Mouse (Mus musculus) frontal cortex, postnatal 25 days (tissue): Measurements from ENCODE around the gene Nanos1.

Experiments used
- DNase-seq, 2 experiments: peaks; one replicate each; pipeline ENCODE4 v3.0.0; 2022; ENCODE audit warnings: low spot score in 2 of 2

Gene Nanos1

DNA sequence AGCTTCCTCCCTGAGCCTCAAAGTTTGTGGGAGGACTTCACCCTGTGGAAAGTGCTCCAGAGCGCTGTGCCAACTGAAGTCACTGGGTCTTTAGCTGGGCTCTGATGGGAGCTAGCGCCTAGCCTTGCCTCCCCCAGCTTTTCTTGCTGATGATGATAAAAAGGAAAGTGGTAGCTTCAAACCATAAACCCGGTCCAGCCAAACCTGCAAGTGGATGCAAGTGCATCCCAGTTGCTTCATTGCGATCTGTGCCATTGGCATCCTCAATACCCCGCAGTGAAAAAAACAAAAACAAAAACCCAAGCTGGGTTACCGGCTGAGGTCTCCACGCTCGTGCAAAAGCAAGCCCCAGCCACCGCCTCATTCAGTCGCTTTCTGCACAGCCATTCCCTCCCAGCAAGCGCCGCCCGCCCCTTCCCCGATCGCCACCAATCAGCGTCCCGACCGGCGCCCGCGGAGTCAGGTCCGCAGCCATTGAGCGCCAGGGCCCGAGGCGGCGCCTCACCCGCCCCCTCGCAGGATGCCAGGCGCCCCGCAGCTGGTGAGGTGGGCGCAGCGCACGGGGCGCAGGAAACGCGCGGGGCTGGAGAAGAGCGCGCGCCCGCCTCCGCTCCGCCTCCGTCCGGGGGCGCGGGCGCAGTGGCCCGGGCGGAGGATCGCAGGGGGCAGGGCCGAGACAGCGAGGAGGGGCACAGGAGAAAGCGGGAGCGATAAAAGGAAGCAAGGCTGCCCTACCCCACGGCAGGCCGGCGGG, at the start of gene Nanos1:
TSS of gene Nanos1 (plus strand) at position 550 of the 754 bp plus-strand sequence.
- peak; percentile 73 to 84 for DNase-seq

DNA sequence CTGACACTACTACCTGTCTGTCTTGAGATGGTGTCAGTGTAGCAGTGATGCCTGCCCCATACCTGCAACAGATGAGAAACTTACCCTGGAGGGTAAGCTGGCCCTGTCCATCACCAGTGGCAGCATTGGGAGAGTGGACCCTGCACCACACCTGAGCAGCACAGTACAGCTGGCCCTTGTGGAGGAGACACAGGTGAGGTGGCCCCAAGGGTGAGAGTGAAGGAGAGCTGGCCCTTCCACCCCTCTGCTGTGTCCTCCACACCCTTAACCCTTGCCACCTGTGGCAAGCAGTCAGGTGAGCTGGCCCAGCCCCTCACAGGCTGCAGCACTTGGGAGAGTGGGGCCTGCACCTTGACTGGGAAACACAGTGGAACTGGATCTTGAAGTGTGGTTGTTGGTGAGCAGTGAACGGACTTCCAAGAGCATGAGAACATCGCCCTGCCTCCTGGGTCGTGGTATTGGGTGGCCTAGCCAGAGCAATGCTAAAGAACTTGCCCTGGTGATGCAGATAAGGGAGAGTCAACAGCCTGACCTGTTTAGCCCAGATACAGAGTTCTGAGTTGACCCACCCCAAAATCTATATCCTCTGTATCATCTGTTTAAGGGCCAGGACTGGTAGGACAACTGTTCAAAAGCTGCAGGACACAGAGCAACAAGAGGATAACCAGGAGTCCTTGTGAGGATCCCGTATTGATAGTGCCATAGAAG, 46.4 kb upstream of the Nanos1 start:
- DNase-seq = no peak

DNA sequence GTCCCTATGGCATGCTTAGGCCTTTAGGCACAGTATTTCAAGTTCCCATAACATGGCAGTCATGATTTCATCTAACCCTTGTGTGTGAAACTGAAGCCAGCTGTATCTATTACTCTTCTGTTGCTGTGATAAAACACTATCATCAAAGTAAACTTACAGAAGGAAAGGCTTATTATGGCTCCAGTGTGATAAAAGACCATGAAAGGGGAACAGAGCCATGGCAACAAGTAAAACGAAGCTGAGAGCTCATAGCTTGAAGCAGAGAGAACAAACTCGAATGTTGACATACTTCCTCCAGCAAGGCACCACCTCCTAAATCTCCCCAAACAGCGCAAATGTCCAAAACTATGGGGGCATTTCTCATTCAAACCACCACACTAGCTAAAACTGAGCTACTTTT, 45.6 kb upstream of the Nanos1 start:
- DNase-seq = no peak

DNA sequence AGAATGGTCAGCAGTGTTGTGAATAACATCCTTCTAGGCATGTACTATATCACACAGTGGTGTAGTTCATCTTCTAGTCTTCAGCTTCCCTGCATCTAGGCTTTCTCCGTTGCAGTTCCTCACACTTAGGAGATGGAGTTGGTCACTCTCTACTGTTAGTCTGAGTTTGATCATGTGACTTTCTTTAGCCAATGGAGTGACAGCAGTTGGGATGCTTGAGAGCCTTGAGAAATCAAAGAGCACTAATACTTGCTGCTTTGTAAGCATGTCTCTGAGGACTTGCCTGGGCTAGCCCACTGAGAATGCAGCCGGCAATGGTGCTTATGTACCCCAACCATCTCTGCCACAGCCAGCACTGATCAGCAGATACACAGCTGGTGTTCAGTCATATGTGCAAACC, 43.2 kb upstream of the Nanos1 start:
- DNase-seq = no peak

DNA sequence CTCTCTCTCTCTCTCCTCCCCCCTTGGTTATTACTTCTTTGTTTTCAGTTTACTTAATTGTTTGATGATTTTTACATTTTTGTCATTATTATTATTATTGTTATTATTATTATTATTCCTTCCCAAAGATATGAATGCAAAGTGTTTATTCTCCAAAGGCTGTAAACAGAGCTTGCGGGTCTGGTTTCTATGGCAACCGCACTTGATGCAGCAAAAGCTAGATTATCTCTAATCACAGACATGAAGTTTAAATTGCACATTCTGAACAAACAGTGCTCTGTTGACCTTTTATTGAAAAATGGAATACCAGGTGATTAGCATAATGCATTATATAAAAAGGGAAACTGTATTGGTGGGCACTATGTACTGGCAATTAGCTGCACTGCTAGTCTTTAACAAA, 39.4 kb upstream of the Nanos1 start:
- DNase-seq = no peak

DNA sequence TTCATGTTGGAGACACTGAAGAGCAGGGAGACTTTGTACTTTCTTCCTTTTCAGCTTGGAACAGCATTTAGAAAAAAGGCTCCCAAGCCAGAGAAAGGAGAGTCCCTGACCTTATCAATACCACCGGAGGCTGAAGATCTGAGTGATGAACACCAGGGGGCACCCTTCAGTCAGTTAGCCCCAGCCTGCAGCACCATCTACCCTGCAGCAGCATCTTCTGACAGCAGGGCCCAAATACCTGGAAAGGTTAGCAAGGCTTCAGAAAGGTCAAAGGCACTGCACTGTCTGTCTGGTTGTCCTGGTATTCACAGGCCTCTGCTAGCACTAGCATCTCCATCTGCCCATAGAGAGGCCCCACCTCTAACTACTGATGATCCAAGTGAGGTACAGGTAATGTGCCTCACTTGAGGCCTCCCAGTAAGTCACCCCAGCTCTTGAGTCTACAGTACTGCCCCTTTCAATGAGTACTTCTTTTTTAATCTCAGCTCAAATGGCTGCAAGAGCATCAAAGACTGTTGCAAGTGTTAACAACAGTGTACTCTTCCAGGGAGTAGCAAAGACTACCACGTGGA, 25.4 kb upstream of the Nanos1 start:
- DNase-seq = peak in 1 of 2 experiments; percentile 4

DNA sequence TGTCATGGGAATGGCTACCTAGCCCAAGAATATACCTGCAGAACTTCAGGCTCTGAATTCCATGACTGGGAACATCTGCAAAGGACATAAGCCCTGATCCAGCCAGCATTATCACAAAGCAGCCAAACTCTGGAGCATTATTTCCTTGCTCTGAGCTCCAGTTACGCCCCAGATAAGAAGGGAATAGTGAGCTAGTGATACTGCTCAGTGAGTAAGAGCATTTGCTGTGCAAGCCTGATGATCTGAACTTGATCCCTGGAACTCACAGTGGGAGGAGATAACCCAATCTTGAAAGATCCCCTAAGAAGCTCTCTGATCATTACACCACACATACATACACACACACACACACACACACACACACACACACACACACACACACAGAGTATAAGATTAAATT, 24.5 kb upstream of the Nanos1 start:
- DNase-seq = no peak

DNA sequence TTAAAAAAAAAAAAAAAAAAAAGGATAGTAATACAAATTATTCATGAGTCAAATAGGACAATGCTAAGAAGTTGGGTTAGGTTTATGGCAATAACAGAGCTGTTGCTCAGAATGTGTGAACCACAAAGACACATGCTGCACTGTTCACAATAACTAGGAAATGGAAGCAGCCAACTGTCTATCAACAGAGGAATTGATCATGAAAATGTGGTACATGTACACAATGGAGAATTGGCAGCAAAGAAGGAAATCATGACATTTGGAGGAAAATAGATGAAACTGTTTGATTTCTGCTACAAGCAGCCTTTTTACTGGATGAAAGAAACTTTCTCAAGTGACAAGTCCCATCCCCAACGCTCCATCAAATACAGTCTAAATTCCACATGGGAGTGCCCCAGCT, 23.8 kb upstream of the Nanos1 start:
- no peak for DNase-seq

DNA sequence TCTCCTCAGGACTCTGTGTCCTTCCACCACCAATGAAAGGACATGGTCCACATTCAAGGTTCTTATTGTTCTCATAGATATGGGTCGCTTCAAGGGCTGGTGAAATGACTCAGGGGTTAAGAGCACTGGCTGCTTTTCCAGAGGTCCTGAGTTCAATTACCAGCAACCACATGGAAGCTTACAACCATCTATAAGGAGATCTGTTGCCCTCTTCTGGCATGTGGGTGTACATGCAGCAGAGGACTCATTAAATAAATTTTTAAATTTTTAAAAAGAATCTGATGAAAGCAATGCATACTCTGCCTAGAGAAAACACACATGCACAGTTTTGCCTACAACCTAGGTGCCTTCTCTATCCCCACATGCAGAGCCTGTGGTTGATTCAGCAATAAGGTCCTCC, 15.2 kb upstream of the Nanos1 start:
- no peak for DNase-seq

DNA sequence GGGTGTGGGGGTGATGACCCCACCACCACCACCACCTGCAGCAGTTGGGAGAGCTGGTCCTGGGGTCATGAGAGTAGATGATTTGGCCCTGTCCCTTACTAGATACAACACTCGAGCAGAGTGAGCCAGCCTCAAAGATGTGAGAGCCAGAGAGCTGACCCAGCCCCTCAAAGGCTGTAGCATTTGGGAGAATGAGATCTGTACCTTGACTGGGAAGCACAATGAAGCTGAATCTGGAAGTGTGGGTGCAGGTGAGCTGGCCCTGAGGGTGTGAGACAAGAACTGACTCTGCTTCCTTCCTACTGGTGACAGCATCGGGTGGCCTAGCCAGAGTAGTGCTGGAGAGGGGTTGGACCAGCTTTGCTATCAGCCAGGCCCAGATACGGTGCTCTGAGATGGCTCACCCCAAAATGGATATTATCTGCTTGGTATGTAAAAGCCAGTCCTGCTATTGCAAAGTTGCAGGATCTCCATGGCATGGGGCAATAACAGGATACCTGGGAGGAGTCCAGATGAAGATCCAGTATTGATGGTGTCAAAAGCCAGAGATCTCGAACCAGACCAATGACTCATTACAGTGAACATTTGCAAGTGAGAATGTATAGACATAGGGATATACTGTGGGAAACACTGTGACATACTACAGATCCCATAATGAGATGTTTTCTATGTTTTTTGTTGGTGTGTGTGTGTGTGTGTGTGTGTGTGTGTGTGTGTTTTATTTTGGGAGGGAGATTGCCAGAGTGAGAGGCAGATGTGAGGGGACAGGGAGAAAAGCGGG, 11.8 kb upstream of the Nanos1 start:
- no peak for DNase-seq

DNA sequence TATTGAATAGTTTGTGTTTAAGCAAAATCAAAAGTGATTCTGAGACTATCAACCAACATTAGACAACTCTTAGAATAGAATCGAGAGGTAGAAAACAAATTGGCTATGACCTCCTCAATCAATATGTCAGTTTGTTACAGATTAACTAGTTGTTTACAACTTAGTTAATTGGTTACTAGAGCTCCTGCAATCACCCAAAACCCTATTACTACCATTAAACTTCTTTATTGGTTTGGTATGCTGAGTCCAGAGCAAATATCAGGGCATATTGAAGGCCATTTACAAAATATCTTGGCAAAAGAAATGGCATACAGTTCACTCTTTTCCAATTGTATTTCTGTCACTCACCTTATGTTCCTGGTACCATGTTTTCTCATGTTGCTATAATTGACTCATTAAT, 8.0 kb upstream of the Nanos1 start:
- no peak for DNase-seq

DNA sequence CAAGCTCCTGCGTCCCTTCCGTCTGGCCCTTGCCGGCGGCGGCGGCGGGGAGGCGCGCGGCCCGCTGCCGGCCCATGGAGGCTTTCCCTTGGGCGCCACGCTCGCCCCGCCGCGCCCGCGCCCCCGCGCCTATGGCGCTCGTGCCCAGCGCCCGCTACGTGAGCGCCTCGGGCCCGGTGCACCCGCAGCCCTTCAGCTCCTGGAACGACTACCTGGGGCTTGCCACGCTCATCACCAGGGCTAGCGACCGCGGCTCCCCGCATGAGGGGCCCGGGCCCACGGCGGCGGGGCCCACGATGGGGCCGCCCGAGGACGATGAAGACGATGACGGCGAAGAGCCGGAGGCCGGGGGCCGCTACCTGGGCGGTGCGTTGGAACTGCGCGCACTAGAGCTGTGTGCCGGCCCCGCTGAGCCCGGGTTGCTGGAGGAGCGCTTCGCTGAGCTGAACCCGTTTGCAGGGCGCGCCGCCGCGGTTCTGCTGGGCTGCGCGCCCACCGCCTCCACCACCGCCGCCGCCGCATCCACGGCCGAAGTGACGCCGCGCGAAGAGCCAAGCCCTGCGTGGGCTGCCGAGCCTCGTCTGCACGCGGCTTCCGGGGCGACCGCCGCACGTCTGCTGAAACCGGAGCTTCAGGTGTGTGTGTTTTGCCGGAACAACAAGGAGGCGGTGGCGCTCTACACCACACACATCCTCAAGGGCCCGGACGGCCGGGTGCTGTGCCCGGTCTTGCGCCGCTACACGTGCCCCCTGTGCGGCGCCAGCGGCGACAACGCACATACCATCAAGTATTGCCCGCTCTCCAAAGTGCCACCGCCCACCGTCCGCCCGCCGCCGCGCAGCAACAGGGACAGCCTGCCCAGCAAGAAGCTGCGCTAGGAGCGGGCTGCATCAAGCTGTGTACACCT, 658 bp downstream of the Nanos1 start:
- DNase-seq = peak; percentile 36 to 52

DNA sequence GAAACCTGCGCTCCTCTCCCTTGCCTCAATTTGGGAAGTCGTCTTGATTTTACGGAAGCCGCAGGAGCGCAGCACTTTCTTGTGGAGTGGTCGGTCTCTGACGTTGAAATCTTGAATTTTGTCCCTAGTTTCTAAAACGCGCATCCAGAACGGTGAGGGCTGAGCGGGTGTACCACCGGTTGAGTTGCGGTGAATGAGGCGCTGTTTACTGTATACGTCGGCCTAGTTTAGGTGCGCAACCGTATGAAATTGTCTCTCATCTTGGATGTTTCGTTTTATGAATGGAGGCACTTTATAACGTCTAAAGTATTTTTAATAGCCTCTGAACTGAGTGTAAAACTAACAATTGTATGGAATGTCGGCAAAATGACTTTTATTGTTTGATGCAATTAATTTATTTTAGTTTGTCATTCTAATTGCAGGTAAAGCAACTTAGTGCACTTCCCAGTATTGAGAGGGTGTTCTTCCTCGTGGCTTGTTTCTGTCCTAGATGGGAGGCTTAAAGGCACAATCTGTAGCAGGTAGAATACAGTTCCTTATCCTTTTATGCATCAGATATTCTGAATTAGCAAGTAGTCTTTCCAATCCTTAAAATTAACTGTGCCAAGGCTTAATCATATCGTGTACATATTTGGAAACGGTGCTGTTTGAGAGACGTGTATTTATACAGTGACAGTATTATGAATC, 1.5 kb downstream of the Nanos1 start:
- no peak for DNase-seq

DNA sequence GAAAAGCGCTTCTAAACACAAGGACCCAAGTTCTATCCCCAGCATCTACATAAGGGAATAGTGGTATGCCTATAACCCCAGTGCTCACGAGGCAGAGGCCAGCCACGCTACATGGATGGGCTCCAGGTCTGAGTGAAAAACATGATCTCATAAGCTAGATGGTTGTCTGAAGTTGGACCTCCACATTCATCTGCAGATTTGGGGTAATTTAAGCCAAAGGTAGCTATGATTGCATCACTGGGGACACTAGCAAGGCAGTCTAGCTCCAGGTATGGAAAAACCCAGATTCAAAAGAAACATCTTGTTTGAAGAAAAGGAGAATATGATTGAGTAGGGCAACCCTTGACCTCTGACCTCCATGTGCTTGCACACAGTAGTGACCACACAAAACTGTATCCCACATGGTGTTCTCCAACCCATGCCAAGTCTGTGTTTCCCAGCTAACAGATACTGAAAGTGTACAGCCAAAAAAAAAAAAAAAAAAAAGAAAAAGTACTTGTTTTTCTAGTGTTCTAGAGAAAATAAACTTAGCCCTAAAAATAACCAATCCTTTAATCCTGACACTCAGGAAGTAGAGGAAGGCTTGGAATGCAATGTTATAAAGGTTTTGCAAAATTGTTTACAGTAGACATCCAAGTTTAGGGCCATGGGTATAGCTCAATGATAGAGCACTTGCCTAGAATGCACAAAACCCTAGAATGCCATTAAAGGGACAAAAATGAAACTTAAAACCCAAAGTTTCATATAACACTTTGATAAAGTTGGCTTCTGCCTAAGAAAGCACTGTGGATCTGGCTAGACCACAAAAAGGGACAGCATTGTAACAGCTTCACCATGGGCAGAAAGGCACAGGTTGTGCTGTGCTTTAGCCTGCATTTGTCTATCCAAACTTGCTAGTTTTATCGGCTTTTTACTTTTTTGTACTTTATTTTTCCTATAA, 3.4 kb downstream of the Nanos1 start:
- no peak for DNase-seq

DNA sequence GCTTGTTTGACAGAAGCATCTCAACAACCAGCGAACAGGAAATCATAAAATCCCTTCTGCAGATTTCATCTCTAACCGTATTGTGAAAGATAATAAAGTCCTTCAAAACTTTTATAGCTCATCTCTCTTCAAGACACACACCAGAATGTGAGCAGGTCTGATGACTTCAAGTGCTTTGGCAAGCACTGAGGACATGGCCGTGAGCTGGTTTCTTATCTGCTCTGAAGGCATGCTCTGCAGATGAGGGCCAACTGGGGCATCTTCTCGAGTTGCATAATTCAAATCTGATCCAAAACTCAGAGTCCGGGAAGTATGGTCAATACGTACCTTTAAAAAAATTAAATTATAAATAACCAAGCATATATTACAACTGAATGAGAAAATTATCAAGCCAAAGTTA, 17.6 kb downstream of the Nanos1 start:
- DNase-seq = no peak

DNA sequence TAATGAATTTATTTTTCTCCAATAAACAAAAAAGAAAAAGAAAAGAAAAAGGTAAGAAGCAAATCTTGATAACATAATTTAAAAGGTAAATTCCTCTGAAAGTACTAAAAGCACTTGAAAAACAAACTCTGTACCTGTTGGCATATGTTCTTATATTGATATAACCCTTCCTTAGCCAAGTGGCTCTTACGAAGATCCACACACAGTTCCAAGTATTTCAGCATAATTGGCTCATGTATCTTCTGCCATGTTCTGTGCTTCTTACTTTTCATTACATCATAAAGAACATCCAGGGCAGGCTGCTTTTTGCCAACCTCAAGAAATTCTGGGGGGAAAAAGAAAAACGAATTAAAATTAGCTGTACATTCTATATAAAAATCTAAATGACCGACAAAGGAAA, 26.2 kb downstream of the Nanos1 start:
- no peak for DNase-seq

DNA sequence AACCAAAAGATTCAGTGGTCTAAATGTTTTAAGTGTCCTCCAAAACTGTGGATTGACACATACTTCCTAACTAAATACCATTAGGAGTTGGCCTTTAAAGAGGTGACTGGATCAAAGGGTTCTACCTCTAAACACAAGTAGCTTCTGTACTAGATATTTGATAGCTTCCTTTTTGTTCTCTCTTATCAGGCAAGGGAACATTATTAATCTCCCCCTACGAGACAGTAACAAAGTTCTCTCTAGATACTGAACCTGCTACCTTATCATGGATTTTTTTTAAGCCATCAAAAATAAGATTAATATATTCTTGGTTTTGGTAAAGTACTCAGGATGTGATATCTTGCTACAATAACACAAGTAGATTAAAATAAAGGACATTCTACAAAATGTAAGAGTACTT, 28.9 kb downstream of the Nanos1 start:
- DNase-seq = no peak

DNA sequence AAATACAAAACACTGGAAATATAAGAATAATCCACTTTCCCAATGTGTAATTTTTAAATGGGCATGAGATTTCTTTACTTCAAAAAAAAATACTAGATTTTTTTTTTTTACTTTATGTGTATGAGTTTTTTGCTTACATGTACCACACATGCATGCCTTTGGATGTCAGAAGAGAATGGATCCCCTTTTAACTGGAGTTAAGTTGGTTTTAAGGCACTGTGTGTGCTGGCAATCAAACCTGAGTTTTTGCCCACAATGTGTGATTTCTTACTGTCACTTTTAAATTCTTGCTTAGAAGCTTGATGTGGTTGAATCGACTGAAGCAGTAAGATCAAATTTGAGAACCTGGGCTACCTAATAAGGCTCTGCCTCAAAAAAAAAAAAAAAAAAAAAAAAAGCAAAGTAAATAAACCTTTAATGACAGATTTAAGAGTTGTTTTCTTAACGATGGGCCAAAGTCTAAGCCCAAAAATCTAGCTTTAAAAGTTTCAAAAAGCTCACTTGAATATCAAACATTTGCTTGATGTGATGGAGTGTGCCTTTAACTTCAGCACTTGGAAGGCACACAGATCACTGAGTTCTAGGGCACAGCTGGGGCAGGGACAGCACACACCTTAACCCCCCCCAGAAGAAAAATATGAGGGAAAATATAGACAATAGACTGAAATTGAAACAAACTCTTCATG, 31.8 kb downstream of the Nanos1 start:
- no peak for DNase-seq
